Mouse (Mus musculus) mouse embryonic stem cell (cell line): ENCODE data around the gene Ago1.

Experiments
- in situ Hi-C, 2 experiments: fragments of 300-500 bp; cut with MboI; formaldehyde crosslinking; loops; 1 replicate in 1 of 2; 3 replicates in 1 of 2; pipeline ENCODE4 v1.14.3; 2019 to 2020; ENCODE audit warnings: low sequenced_read_pairs in 2 of 2, low pct_unique_long_range_greater_than_20kb in 1 of 2, mixed read lengths in 1 of 2; ENCODE audit not compliant: unreplicated experiment in 1 of 2

Ago1 gene

GRCm38 (mm10) chr4:126431746-126432145, 36.6 kb downstream of the Ago1 start:
- in situ Hi-C loops, result no loop called here

GRCm38 (mm10) chr4:126429347-126430079, 38.9 kb downstream of the Ago1 start, which contains the start of gene Ago3:
Gene Ago3, minus strand, starts transcription at chr4:126429556.
- in situ Hi-C loops, result no loop called here

GRCm38 (mm10) chr4:126428682-126429346, 39.6 kb downstream of the Ago1 start:
- in situ Hi-C loops, result no loop called here

- in situ Hi-C loops, result no loop called here
These were observed 44.5 kb downstream of the Ago1 start for GRCm38 (mm10) chr4:126423866-126424265.

- in situ Hi-C loops, result no loop called here
These were observed 52.7 kb downstream of the Ago1 start for GRCm38 (mm10) chr4:126415707-126416106.

- in situ Hi-C loops, result no loop called here
These were observed 55.9 kb downstream of the Ago1 start for GRCm38 (mm10) chr4:126412526-126412925.
